Mouse (Mus musculus): ENCODE data around the gene Hykk.

Hykk gene

DNA sequence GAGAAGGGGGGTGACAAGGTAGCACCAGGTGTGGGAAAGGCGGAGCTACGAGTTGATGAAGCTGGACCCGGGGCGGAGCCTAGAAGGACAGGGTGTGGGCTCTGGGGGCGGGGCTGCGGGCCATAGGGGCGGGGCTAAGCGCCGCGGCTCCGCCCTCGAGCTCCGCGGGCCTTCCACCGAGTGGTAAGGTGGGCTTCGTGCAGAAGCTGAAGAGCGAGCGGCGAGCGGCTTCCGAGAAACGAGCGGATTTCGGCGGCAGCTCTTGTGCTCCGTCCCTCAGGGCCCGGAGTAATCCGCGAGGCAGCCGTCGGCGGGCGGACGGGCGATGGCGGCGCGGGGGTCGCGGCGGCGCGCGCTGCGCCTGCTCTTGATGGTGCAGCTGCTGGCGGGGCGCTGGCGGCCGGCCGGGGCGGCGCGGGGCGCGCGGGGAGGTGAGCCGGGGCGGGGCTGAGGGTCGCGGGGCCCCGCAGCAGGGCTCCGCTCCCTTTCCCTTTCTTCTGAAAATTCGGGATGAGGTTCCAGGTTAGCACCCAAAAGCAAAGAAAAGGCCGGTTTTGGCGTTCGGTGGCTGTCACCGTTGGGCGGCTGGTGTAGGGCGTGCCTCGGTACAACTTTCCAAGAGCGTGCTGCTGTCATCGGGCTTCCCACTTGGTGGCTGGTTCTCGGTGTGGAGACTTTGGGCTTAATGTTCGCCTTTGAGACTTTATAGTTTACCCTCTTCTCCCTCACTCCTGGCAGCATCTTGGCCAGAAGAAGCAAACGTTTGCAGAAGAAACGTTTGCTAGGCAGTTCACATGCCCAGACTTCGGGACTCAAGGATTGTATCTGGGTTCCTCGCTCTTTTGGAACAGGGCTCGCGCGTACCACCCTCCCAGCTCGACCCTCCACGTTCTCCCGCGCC, 64.5 kb downstream of the Hykk start:
- DNase-seq (ENCODE audit: low read depth): no peak

- DNase-seq (ENCODE audit: low read depth): no peak
These were observed 65.3 kb downstream of the Hykk start for GRCm38 (mm10) chr9:54982401-54982800.

GRCm38 (mm10) chr9:54990362-54990761, 73.3 kb downstream of the Hykk start:
- no peak for DNase-seq (ENCODE audit: low read depth)

DNA sequence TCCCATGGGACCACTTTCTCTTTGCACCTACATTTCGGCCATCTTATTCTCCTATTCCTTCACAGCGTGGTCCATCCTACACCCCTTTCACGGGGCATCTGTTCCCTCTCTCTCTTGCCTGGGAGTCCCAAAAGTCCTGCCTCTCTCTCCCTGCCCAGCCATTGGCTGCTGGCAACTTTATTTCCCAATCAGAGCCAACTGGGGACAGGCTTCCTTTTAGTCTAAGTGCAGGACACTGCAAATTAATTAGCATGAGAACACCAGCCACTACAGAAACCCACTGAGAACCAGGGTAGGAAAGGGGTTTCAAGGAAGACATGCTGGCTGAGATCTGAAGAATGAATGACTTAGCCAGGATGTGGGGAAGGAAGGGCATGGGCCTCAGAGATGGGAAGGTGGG, 77.3 kb downstream of the Hykk start:
- DNase-seq (ENCODE audit: low read depth): no peak

GRCm38 (mm10) chr9:54995645-54996044, 78.6 kb downstream of the Hykk start:
- DNase-seq (ENCODE audit: low read depth): peak; percentile 21
